Mouse (Mus musculus): ENCODE measurements at regions not wholly inside any gene's neighbourhood (a gene's known extent, or its start where the extent isn't known, plus 50 kb on each side); places are given as distances from the start of the nearest gene placed in this dataset.

- no peak for DNase-seq (ENCODE audit: low read depth, low spot score)
Measured at GRCm38 (mm10) chr10:96497482-96497881, 119.3 kb upstream of the Btg1 start.

- DNase-seq (ENCODE audit: low read depth, low spot score), result no peak
Measured at GRCm38 (mm10) chr10:96499274-96499673, 117.5 kb upstream of the Btg1 start.

- DNase-seq (ENCODE audit: low read depth, low spot score), result no peak
Measured at GRCm38 (mm10) chr10:96502090-96502728, 114.6 kb upstream of the Btg1 start.

- no peak for DNase-seq (ENCODE audit: low read depth, low spot score)
Measured at GRCm38 (mm10) chr10:96502736-96503135, 114.1 kb upstream of the Btg1 start.

- DNase-seq (ENCODE audit: low read depth, low spot score), result peak; percentile 54
Measured at GRCm38 (mm10) chr10:96504340-96504739, 112.5 kb upstream of the Btg1 start.

- no peak for DNase-seq (ENCODE audit: low read depth, low spot score)
Measured at GRCm38 (mm10) chr10:96515164-96515922, 101.5 kb upstream of the Btg1 start.

- no peak for DNase-seq (ENCODE audit: low read depth, low spot score)
Measured at GRCm38 (mm10) chr10:96515923-96516258, 100.9 kb upstream of the Btg1 start.

- no peak for DNase-seq (ENCODE audit: low read depth, low spot score)
Measured at GRCm38 (mm10) chr10:96519411-96519810, 97.4 kb upstream of the Btg1 start.

GRCm38 (mm10) chr10:96520995-96521760, 95.6 kb upstream of the Btg1 start:
- no peak for DNase-seq (ENCODE audit: low read depth, low spot score)

GRCm38 (mm10) chr10:96523967-96524801, 92.6 kb upstream of the Btg1 start:
- DNase-seq (ENCODE audit: low read depth, low spot score), result no peak

GRCm38 (mm10) chr10:96527864-96528263, 88.9 kb upstream of the Btg1 start:
- no peak for DNase-seq (ENCODE audit: low read depth, low spot score)

- DNase-seq (ENCODE audit: low read depth, low spot score), result no peak
Measured at GRCm38 (mm10) chr10:96534547-96535124, 82.2 kb upstream of the Btg1 start.

- DNase-seq (ENCODE audit: low read depth, low spot score), result peak; percentile 12
Measured at GRCm38 (mm10) chr10:96535461-96535860, 81.3 kb upstream of the Btg1 start.

GRCm38 (mm10) chr10:96540828-96541227, 76.0 kb upstream of the Btg1 start:
- DNase-seq (ENCODE audit: low read depth, low spot score), result no peak

- DNase-seq (ENCODE audit: low read depth, low spot score), result no peak
Measured at GRCm38 (mm10) chr10:96545312-96545711, 71.5 kb upstream of the Btg1 start.

- no peak for DNase-seq (ENCODE audit: low read depth, low spot score)
Measured at GRCm38 (mm10) chr10:96545761-96546388, 70.9 kb upstream of the Btg1 start.

- DNase-seq (ENCODE audit: low read depth, low spot score), result no peak
Measured at GRCm38 (mm10) chr10:96549651-96550050, 67.2 kb upstream of the Btg1 start.

GRCm38 (mm10) chr10:96550266-96550665, 66.5 kb upstream of the Btg1 start:
- DNase-seq (ENCODE audit: low read depth, low spot score), result peak; percentile 69

- peak; percentile 92 for DNase-seq (ENCODE audit: low read depth, low spot score)
Measured at GRCm38 (mm10) chr10:96557336-96557735, 59.5 kb upstream of the Btg1 start.

- DNase-seq (ENCODE audit: low read depth, low spot score), result no peak
Measured at GRCm38 (mm10) chr10:96565343-96565742, 51.5 kb upstream of the Btg1 start.

All from 3T3-L1 (cell line).